18 mouse cellular contexts compared by ENCODE assay signal in the genomic region with DNA sequence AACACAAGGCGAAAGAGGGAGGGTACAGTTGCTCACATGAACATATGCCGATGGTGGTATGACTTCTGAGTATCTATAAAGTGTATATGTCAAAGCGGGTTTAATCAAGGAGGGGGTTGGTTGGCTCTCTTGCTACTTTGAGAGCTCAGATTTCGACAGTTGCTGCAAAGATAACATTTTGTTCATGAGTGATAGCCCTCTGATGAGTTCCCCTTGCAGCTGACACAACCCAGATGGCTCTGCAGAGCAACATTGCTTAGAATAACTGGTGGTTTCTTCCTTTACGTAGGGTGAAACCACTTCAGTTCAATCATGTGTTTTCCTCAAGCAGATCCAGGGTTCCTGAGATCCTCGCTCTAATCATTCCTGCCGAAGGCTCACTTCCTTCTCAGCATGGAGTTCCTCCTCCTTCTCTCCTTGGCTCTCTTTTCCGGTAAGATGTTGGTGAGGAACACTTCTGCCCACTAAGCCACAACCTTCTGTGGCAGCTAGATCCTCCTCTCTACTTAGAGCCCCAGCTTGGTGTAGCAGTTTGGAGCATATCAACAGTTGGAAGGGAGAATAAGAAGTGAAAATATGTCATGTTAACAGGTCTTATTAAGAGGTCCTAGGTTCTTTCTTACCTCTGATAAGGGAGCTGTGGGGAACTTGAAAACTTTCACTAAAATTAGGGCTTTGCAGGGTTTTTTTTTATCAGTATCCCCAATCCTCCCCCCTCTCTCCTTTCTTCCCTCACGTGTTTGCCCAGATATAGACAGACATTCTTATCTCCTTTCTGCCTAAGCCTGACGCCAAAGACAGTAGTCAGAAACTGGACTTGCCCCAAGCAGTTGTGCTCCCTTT. TPM values are rescaled to one million over a fixed set of nuclear protein-coding genes. Genes with fewer than 3 reads are reported as not detected.
DNase-seq lines count a peak whose midpoint lies in the region; ATAC-seq and TF ChIP-seq lines count a peak whose summit lies in the region.
"Had no signal": no experiment of that assay in that cellular context is flagged by ENCODE, and none has a peak within 500 bp of the region (broad histone marks: within the 10 kb centered on the region; RNA-seq: fewer than 3 reads in every experiment).

No protein-coding gene starts in this region.

- no peaks in the 10 kb centered on the region for H3K27me3 ChIP-seq in heart, embryonic 16.5 days (ENCODE audit: control insufficient read depth, insufficient read depth, low read length)
- H3K27me3 ChIP-seq in stomach, embryonic 15.5 days (replicated peaks), result no peaks in the 10 kb centered on the region
- no peaks in the 10 kb centered on the region for H3K27me3 ChIP-seq in stomach, postnatal 0 days (ENCODE audit: control insufficient read depth, insufficient read depth, low read length)
- H3K27me3 ChIP-seq in liver, embryonic 12.5 days (replicated peaks), result peaks cover 5% of the 10 kb centered on the region; the same call in 1 of the 2 replicates
- H3K27me3 ChIP-seq in stomach, embryonic 16.5 days (ENCODE audit: control insufficient read depth, insufficient read depth, low read length), result no peaks in the 10 kb centered on the region

- no peak overlapping the region for H3K9ac ChIP-seq in heart, embryonic 16.5 days (ENCODE audit: low read length)
- no peak overlapping the region for H3K9ac ChIP-seq in stomach, embryonic 15.5 days
- H3K9ac ChIP-seq in stomach, postnatal 0 days (ENCODE audit: low read length), result no peak overlapping the region
- peak overlapping the region; percentile 23; the same call in 1 of the 2 replicates for H3K9ac ChIP-seq in liver, embryonic 12.5 days
- no peak overlapping the region for H3K9ac ChIP-seq in stomach, embryonic 16.5 days (ENCODE audit: low read length)

- no peak overlapping the region for H3K4me3 ChIP-seq in heart, embryonic 16.5 days (ENCODE audit: low read length)
- H3K4me3 ChIP-seq in stomach, embryonic 15.5 days (replicated peaks), result no peak overlapping the region
- H3K4me3 ChIP-seq in stomach, postnatal 0 days (ENCODE audit: low read depth, low read length), result no peak overlapping the region
- peak overlapping the region; percentile 7; the same call in 1 of the 2 replicates for H3K4me3 ChIP-seq in liver, embryonic 12.5 days
- H3K4me3 ChIP-seq in stomach, embryonic 16.5 days (replicated peaks; ENCODE audit: low read length), result no peak overlapping the region
- H3K4me3 ChIP-seq: limb, embryonic 10.5 days; midbrain, embryonic 10.5 days had no signal

- H3K4me1 ChIP-seq in heart, embryonic 16.5 days (ENCODE audit: control insufficient read depth, insufficient read depth, low read length), result peaks cover 24% of the 10 kb centered on the region
- H3K4me1 ChIP-seq in stomach, embryonic 15.5 days, result no peaks in the 10 kb centered on the region
- H3K4me1 ChIP-seq in stomach, postnatal 0 days (replicated peaks; ENCODE audit: control insufficient read depth, insufficient read depth), result no peaks in the 10 kb centered on the region
- H3K4me1 ChIP-seq in liver, embryonic 12.5 days, result peaks cover 61% of the 10 kb centered on the region
- H3K4me1 ChIP-seq in stomach, embryonic 16.5 days (ENCODE audit: control insufficient read depth, insufficient read depth, low read length), result peaks cover 3% of the 10 kb centered on the region; the same call in 1 of the 2 replicates

- 12% methylated on average over 10 of the region's 10 CpGs for WGBS in heart, embryonic 16.5 days
- WGBS in stomach, embryonic 15.5 days, result 35% methylated on average over 10 of the region's 10 CpGs
- WGBS in stomach, postnatal 0 days, result 46% methylated on average over 10 of the region's 10 CpGs
- WGBS in liver, embryonic 12.5 days (ENCODE audit: insufficient replicate concordance), result 9% methylated on average over 10 of the region's 10 CpGs
- 44% methylated on average over 10 of the region's 10 CpGs for WGBS in stomach, embryonic 16.5 days

- no peaks in the 10 kb centered on the region for H3K36me3 ChIP-seq in heart, embryonic 16.5 days (ENCODE audit: control insufficient read depth, insufficient read depth)
- H3K36me3 ChIP-seq in stomach, embryonic 15.5 days, result no peaks in the 10 kb centered on the region
- no peaks in the 10 kb centered on the region for H3K36me3 ChIP-seq in stomach, postnatal 0 days (ENCODE audit: control insufficient read depth, insufficient read depth, low read length)
- no peaks in the 10 kb centered on the region for H3K36me3 ChIP-seq in liver, embryonic 12.5 days
- H3K36me3 ChIP-seq in stomach, embryonic 16.5 days (ENCODE audit: control insufficient read depth, insufficient read depth, low read length), result no peaks in the 10 kb centered on the region
- H3K36me3 ChIP-seq: limb, embryonic 10.5 days; midbrain, embryonic 10.5 days had no signal

- peak overlapping the region; percentile 41; the same call in 1 of the 2 replicates for H3K4me2 ChIP-seq in heart, embryonic 16.5 days (ENCODE audit: low read depth, low read length)
- peak overlapping the region; percentile 14; the same call in 1 of the 2 replicates for H3K4me2 ChIP-seq in stomach, embryonic 15.5 days
- H3K4me2 ChIP-seq in stomach, postnatal 0 days (replicated peaks; ENCODE audit: low read depth), result no peak overlapping the region
- H3K4me2 ChIP-seq in liver, embryonic 12.5 days, result peak overlapping the region; percentile 56
- H3K4me2 ChIP-seq in stomach, embryonic 16.5 days (ENCODE audit: low read depth, low read length), result 0 out of 2 replicates have a peak overlapping the region, but pooled peaks have one; percentile 9

- no peaks in the 10 kb centered on the region for H3K9me3 ChIP-seq in heart, embryonic 16.5 days (replicated peaks; ENCODE audit: control insufficient read depth, low read length)
- H3K9me3 ChIP-seq in stomach, embryonic 15.5 days, result no peaks in the 10 kb centered on the region
- no peaks in the 10 kb centered on the region for H3K9me3 ChIP-seq in stomach, postnatal 0 days (ENCODE audit: control insufficient read depth, low read length)
- no peaks in the 10 kb centered on the region for H3K9me3 ChIP-seq in liver, embryonic 12.5 days (replicated peaks)
- no peaks in the 10 kb centered on the region for H3K9me3 ChIP-seq in stomach, embryonic 16.5 days (replicated peaks; ENCODE audit: control insufficient read depth, low read length)
- H3K9me3 ChIP-seq: limb, embryonic 10.5 days; midbrain, embryonic 10.5 days had no signal

- no peak for TF ChIP-seq EP300 in stomach, postnatal 0 days (optimal IDR thresholded peaks at IDR 0.05)

- ATAC-seq in heart, embryonic 16.5 days (replicated peaks; ENCODE audit: extremely low read depth, insufficient read depth, low FRiP score), result peak; percentile 64; the same call in 1 of the 2 replicates
- no peak for ATAC-seq in stomach, embryonic 15.5 days (ENCODE audit: insufficient read depth, low FRiP score, low read depth)
- no peak for ATAC-seq in stomach, postnatal 0 days (ENCODE audit: low FRiP score, low TSS enrichment)
- ATAC-seq in liver, embryonic 12.5 days, result peak; percentile 77
- no peak for ATAC-seq in stomach, embryonic 16.5 days (ENCODE audit: insufficient read depth, low FRiP score)

- H3K27ac ChIP-seq in heart, embryonic 16.5 days (ENCODE audit: low read length), result peak overlapping the region; percentile 50
- peak overlapping the region; percentile 13; the same call in 1 of the 2 replicates for H3K27ac ChIP-seq in stomach, embryonic 15.5 days
- H3K27ac ChIP-seq in stomach, postnatal 0 days (replicated peaks), result no peak overlapping the region
- H3K27ac ChIP-seq in liver, embryonic 12.5 days, result peak overlapping the region; percentile 38
- peak overlapping the region; percentile 42; the same call in 1 of the 2 replicates for H3K27ac ChIP-seq in stomach, embryonic 16.5 days (ENCODE audit: low read length)
- H3K27ac ChIP-seq: limb, embryonic 10.5 days; midbrain, embryonic 10.5 days had no signal

- DNase-seq in heart, adult 8-10 months (ENCODE audit: low spot score), result no peak
- DNase-seq in stomach, postnatal 0 days (ENCODE audit: low spot score), result no peak
- DNase-seq in gastrocnemius, postnatal 4 days (ENCODE audit: low spot score in 2 of 2), result no peak
- DNase-seq in embryo, embryonic 9.5 days (ENCODE audit: extremely low spot score), result no peak
- DNase-seq: adrenal gland, postnatal 36 days; cerebellum, adult 8-10 months; heart, adult 11 months; spleen, adult 18-20 months; thymus, adult 18-20 months had no signal

- no peak for TF ChIP-seq CTCF in stomach, postnatal 0 days (IDR thresholded peaks at IDR 0.05; ENCODE audit: low read depth)

RNA-seq across cellular contexts. Expression of a gene that starts 18.4 kb away (rescaled TPM):
- polyA plus RNA-seq in heart, embryonic 16.5 days (2015; fragmentation: Nextera tagmentation; extraction: Ambion mirVana), result 0.90 and 1.6 TPM in 2 replicates
- 1 to 10 TPM in 1 of 4 experiments, under 1 TPM in 3; 0.28 to 1.3 (median 0.42) TPM for total RNA-seq in heart, adult 8-10 months (2022)
- polyA plus RNA-seq in stomach, embryonic 15.5 days (2015; fragmentation: Nextera tagmentation; extraction: Ambion mirVana), result 1.4 and 2.1 TPM in 2 replicates
- polyA plus RNA-seq in stomach, postnatal 0 days (2015; fragmentation: Nextera tagmentation; extraction: Ambion mirVana), result 0.63 and 1.2 TPM in 2 replicates
- 4.0 and 4.4 TPM in 2 replicates for polyA plus RNA-seq in liver, embryonic 12.5 days (2016; fragmentation: Nextera tagmentation; extraction: Ambion mirVana)
- polyA plus RNA-seq in stomach, embryonic 16.5 days (2015; fragmentation: Nextera tagmentation; extraction: Ambion mirVana), result 1.6 and 2.6 TPM in 2 replicates
- under 1 TPM; 0.65 to 0.71 TPM for total RNA-seq in gastrocnemius, postnatal 4 days (2021)

RNA-seq across cellular contexts. Expression of a gene that starts 43.4 kb away (rescaled TPM):
- polyA plus RNA-seq in heart, embryonic 16.5 days (2015; fragmentation: Nextera tagmentation; extraction: Ambion mirVana), result 0.32 TPM in 1 of 2 replicates, not detected in the other
- under 1 TPM in 3 of 4 experiments, not detected in 1; 0.27 to 0.62 (median 0.41) TPM for total RNA-seq in heart, adult 8-10 months (2022)
- polyA plus RNA-seq in stomach, embryonic 15.5 days (2015; fragmentation: Nextera tagmentation; extraction: Ambion mirVana), result 0.45 and 0.46 TPM in 2 replicates
- 0.17 and 0.36 TPM in 2 replicates for polyA plus RNA-seq in stomach, postnatal 0 days (2015; fragmentation: Nextera tagmentation; extraction: Ambion mirVana)
- polyA plus RNA-seq in liver, embryonic 12.5 days (2016; fragmentation: Nextera tagmentation; extraction: Ambion mirVana), result 0.30 TPM in 1 of 2 replicates, not detected in the other
- polyA plus RNA-seq in stomach, embryonic 16.5 days (2015; fragmentation: Nextera tagmentation; extraction: Ambion mirVana), result 0.44 TPM in 1 of 2 replicates, not detected in the other
- total RNA-seq in gastrocnemius, postnatal 4 days (2021), result not detected
- polyA plus RNA-seq: embryonic facial prominence, embryonic 11.5 days; limb, embryonic 10.5 days; midbrain, embryonic 10.5 days; neural tube, embryonic 11.5 days had no signal

RNA-seq across cellular contexts. Expression of a gene that starts 43.4 kb away (rescaled TPM):
- 0.20 and 0.22 TPM in 2 replicates for polyA plus RNA-seq in heart, embryonic 16.5 days (2015; fragmentation: Nextera tagmentation; extraction: Ambion mirVana)
- total RNA-seq in heart, adult 8-10 months (2022), result under 1 TPM in 3 of 4 experiments, not detected in 1; 0.25 to 0.44 (median 0.32) TPM
- 0.71 and 0.82 TPM in 2 replicates for polyA plus RNA-seq in stomach, embryonic 15.5 days (2015; fragmentation: Nextera tagmentation; extraction: Ambion mirVana)
- polyA plus RNA-seq in stomach, postnatal 0 days (2015; fragmentation: Nextera tagmentation; extraction: Ambion mirVana), result 0.34 and 0.47 TPM in 2 replicates
- 0.17 and 0.39 TPM in 2 replicates for polyA plus RNA-seq in liver, embryonic 12.5 days (2016; fragmentation: Nextera tagmentation; extraction: Ambion mirVana)
- polyA plus RNA-seq in stomach, embryonic 16.5 days (2015; fragmentation: Nextera tagmentation; extraction: Ambion mirVana), result 1.0 and 1.2 TPM in 2 replicates
- total RNA-seq in gastrocnemius, postnatal 4 days (2021), result 1 to 10 TPM in 1 of 2 experiments, under 1 TPM in 1; 0.64 to 1.1 TPM
- polyA plus RNA-seq: embryonic facial prominence, embryonic 11.5 days; intestine, embryonic 14.5 days; midbrain, embryonic 10.5 days had no signal

RNA-seq across cellular contexts. Expression of a gene that starts 45.1 kb away (rescaled TPM):
- polyA plus RNA-seq in heart, embryonic 16.5 days (2015; fragmentation: Nextera tagmentation; extraction: Ambion mirVana), result 85.9 and 86.6 TPM in 2 replicates
- total RNA-seq in heart, adult 8-10 months (2022), result 10 to 100 TPM; 40.6 to 49.7 (median 45.1) TPM
- 118 and 125 TPM in 2 replicates for polyA plus RNA-seq in stomach, embryonic 15.5 days (2015; fragmentation: Nextera tagmentation; extraction: Ambion mirVana)
- polyA plus RNA-seq in stomach, postnatal 0 days (2015; fragmentation: Nextera tagmentation; extraction: Ambion mirVana), result 52.7 and 54.4 TPM in 2 replicates
- polyA plus RNA-seq in liver, embryonic 12.5 days (2016; fragmentation: Nextera tagmentation; extraction: Ambion mirVana), result 86.6 and 90.0 TPM in 2 replicates
- polyA plus RNA-seq in stomach, embryonic 16.5 days (2015; fragmentation: Nextera tagmentation; extraction: Ambion mirVana), result 110 and 120 TPM in 2 replicates
- 10 to 100 TPM; 45.4 to 50.6 TPM for total RNA-seq in gastrocnemius, postnatal 4 days (2021)

RNA-seq across cellular contexts. Expression of a gene that starts 45.8 kb away (rescaled TPM):
- 954 and 1,079 TPM in 2 replicates for polyA plus RNA-seq in heart, embryonic 16.5 days (2015; fragmentation: Nextera tagmentation; extraction: Ambion mirVana)
- 1,000 to 10,000 TPM; 1,049 to 1,242 (median 1,155) TPM for total RNA-seq in heart, adult 8-10 months (2022)
- 479 and 520 TPM in 2 replicates for polyA plus RNA-seq in stomach, embryonic 15.5 days (2015; fragmentation: Nextera tagmentation; extraction: Ambion mirVana)
- polyA plus RNA-seq in stomach, postnatal 0 days (2015; fragmentation: Nextera tagmentation; extraction: Ambion mirVana), result 406 and 414 TPM in 2 replicates
- 368 TPM in 2 replicates for polyA plus RNA-seq in liver, embryonic 12.5 days (2016; fragmentation: Nextera tagmentation; extraction: Ambion mirVana)
- 473 and 524 TPM in 2 replicates for polyA plus RNA-seq in stomach, embryonic 16.5 days (2015; fragmentation: Nextera tagmentation; extraction: Ambion mirVana)
- total RNA-seq in gastrocnemius, postnatal 4 days (2021), result 100 to 1,000 TPM; 452 to 496 TPM

Comparison
In these comparisons a context has a peak if more than half of its experiments do, and no peak if none do; other contexts are left out.
1. ATAC-seq: peak in heart, embryonic 16.5 days (single experiment) and liver, embryonic 12.5 days (single experiment); none in stomach, embryonic 15.5 days (single experiment), stomach, postnatal 0 days (single experiment) and stomach, embryonic 16.5 days (single experiment).